Mouse (Mus musculus) left cerebral cortex, adult 8-10 months (tissue): Measurements from ENCODE around the gene Copa. TPM values are rescaled to one million over a fixed set of nuclear protein-coding genes. Genes with fewer than 3 reads are reported as not detected.

Experiments
- DNase-seq, 2 experiments: peaks; one replicate each; pipeline ENCODE4 v3.0.0; 2022; ENCODE audit warnings: low spot score in 2 of 2
- total RNA-seq, 4 experiments: library from RNA; stranded (reverse); gene quantifications; 2 replicates each; pipeline ENCODE4 v1.2.4; 2022

Gene Copa
- total RNA-seq, 4 experiments from 2014 or later: 138 to 149 (median 144) TPM

- no peak for DNase-seq
These were observed 58.5 kb downstream of the Copa start for GRCm38 (mm10) chr1:172140825-172141224.

DNA sequence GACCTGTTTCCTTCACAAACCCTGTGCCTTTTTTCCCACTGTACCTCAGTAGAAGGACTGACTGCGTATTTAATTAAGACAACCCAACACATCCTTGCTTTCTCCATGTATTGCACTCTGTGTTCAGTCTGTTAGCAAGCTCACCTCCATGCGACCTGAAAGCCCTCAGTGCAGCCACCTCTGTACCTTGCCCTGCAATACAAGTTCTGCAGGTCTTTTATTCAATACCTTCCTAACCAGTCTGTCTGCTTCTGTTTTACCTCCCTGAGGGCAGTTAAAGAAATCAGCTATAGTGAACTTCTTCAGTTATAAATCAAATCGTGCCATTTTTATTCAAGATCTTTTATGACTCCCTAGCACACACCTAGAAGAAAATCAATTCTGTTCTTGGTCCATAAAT is 59.2 kb downstream of the Copa start:
- no peak for DNase-seq

- peak in 1 of 2 experiments; percentile 47 for DNase-seq
These were observed 61.2 kb downstream of the Copa start for GRCm38 (mm10) chr1:172143570-172143969.

GRCm38 (mm10) chr1:172147835-172148278 is 65.5 kb downstream of the Copa start, which contains the start of gene Dcaf8:
Gene Dcaf8, plus strand, starts transcription at chr1:172148084.
- peak; percentile 91 to 94 for DNase-seq

DNA sequence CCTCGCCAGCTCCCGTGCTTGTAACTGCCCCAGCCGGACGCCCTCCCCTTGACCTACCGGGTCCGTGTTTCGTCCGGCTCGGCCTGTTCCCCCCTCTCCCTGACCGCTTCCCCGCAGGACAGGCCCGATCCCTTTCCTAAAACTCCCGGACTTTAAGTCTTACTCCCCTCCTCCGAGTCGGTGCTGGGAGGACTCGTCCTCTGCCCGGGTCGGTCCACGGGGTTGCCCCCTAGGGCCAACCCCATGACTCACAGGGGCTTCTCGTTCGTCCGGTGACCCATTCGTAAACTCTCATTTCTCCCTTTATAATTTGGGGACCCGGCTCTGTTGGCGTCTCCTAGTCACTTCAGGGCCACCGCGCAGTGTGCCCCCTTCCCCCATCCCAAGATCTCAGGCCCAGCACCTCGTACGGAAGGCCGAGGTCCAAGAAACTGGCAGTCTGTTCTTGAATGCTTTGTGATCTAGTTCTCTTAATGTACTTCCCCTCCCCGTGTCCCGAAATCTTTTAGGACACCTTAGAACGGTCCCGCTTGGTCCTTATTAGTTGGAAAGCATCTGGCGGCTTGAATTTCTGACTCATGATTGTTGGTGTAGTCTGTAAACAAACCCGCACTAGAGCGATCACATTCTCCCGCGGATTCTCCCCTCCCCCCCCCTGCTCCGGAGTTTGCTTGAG is 66.1 kb downstream of the Copa start:
- peak; percentile 24 to 25 for DNase-seq

DNA sequence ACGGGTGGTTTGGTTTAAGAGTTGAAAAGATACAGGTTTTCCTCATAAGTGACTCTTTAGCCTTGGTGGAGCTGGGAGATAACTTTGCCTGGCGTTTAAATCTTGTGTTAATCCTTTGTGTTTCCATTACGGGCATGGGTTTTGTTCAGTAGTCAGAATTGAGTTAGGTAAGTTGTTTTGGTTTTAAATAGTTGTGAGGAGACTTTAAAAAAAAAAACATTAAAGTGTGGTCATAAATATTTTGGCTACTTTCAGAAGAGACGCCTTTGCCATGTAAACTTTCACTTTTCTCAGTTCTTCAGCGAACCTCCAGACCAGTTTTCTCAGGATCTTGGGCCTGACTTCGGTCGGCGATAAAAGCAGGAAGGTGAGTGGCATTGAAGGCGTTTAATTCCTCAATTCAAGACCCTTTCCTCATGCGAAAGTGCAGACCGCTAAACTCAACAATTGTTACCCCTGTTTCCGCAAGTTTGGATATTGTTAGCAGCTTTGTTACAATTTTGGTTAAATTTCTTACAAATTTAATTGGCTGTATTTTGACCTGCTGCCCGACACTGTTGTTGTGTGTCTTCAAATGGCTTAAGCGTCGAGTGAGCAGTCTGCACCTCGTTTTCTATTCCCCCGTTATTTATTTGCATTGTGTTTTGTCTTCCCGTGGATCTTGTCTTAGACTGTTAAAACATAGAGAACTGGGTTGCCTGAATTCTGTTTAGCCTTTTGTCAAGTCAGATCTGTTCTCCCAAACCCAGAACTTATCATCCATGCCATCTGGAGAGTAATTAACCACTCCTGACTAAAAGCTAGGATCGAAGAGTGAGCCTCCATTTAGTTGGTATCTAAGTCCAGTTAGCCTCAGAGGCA is 66.9 kb downstream of the Copa start:
- no peak for DNase-seq

- no peak for DNase-seq
These were observed 72.2 kb downstream of the Copa start for GRCm38 (mm10) chr1:172154536-172154935.

DNA sequence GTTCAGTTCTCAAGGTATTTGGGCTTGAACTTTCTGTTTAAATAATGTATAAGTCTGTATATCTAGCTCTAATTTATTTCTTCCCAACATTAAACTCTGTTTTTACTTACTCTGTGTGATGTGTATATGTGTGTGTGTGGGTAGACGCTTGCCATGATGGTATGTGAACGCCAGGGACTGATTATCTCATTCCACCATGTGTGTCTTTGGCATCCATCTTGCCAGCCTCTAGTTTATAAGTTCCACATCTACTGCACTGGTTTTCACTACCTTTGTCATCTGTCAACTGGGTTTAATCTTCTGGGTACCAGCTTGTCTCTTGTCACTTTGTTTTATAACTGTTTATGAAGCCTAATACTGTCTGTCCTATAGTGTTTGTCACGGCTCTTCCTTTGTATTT is 73.2 kb downstream of the Copa start:
- DNase-seq: no peak

DNA sequence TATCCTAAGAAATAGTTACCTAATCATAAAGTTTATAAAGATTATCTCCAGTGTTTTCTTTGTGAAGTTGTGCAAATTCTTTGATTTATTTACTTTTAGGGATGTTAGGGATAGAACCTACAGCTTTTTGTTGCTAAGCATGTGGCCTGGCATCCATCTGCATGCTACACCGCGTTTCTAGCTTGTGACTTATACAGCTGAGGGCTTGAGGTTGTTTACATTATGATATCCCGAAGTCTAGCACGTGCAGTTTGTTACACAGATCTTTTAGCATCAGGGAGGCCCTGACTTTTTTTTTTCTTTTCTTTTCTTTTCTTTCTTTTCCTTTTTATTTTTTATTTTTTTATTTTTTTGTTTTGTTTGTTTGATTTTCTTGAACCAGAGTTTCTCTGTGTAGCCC is 77.6 kb downstream of the Copa start:
- DNase-seq: no peak

DNA sequence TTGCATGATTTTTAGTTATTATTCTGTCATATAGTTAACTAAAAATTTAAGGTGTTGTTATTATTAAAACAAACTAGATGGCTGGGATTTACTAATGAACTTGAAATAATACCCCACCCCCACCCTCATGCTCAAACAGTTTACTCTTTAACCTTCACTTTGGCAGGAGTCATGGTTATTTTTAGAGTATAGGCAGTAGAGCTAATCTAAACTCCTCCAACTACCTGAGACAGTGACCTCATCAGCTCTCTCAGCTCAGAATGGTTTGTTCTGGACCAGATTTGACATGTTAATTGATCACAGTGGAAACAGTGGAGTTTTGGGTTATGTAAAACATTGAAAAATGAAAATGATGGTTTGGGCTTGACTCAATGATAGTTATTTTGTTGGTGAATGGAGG is 78.2 kb downstream of the Copa start:
- DNase-seq: no peak

DNA sequence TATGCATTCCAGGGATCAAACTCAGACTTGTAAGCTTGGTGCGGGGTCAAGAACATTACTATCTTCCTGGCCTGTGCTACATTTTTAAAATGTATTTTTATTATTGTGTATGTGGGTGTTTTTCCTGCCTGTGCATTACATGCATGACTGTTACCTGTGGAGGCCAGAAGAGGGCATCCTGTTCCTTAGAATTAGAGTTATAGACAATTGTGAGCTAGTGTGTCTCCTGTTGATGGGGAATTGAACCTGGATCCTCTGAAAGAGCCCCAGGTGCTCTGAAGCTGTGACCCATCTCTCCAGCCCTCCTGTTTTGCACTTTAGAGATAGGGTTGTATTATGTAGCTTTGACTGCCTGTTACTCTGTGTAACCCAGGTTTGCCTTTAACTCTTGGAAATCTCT is 79.7 kb downstream of the Copa start:
- DNase-seq: peak in 1 of 2 experiments; percentile 33

- DNase-seq: no peak
These were observed 80.6 kb downstream of the Copa start for GRCm38 (mm10) chr1:172162959-172163358.

GRCm38 (mm10) chr1:172167911-172168310 is 85.6 kb downstream of the Copa start:
- DNase-seq: no peak

DNA sequence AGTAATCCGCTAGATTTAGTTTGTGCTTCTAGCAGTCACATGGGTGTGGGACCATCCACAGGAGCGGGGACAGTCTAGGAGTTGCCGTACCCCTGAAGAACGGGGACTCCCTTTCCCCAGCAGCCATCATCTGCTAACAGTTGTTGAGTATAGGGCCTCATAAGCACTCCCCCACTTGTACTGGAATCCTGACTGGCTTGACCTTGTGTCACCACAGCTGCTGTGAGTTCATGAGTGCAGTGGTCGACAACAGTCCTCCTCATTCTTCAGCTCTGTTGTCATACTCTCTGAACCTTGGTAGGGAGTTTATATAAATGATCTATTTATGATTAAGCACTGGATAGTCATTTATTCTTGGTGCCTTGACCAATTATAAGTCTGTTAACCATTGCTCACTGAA is 87.5 kb downstream of the Copa start:
- no peak for DNase-seq

Other genes starting within 250 kb of the Copa start
- 10 to 100 TPM in 1 of 4 experiments, 1 to 10 TPM in 3; 2.5 to 12.7 (median 5.4) TPM for gene Cd84, start 242.8 kb upstream of the Copa start, total RNA-seq
- gene Gm10521, start 186.9 kb upstream of the Copa start, total RNA-seq: under 1 TPM in 3 of 4 experiments, not detected in 1; 0.25 to 0.37 (median 0.33) TPM
- gene Slamf6, start 165.0 kb upstream of the Copa start, total RNA-seq: 1 to 10 TPM in 1 of 4 experiments, under 1 TPM in 1, not detected in 2; 0.68 to 2.0 TPM
- gene Vangl2, start 54.1 kb upstream of the Copa start, total RNA-seq: 10 to 100 TPM; 12.9 to 17.1 (median 15.9) TPM
- under 1 TPM; 0.14 to 0.70 (median 0.24) TPM for gene Nhlh1, start 25.0 kb upstream of the Copa start, total RNA-seq
- gene Ncstn, start 266 bp downstream of the Copa start, total RNA-seq: 10 to 100 TPM; 62.4 to 69.8 (median 64.3) TPM
- 100 to 1,000 TPM in 1 of 4 experiments, 10 to 100 TPM in 3; 78.7 to 104 (median 83.8) TPM for gene Pex19, start 44.2 kb downstream of the Copa start, total RNA-seq
- 100 to 1,000 TPM; 118 to 125 (median 119) TPM for gene Dcaf8, start 65.6 kb downstream of the Copa start, total RNA-seq
- 100 to 1,000 TPM; 409 to 452 (median 428) TPM for gene Pea15a, start 124.3 kb downstream of the Copa start, total RNA-seq
- gene Casq1, start 137.3 kb downstream of the Copa start, total RNA-seq: 1 to 10 TPM in 3 of 4 experiments, under 1 TPM in 1; 0.79 to 3.1 (median 2.0) TPM
- not detected for gene Atp1a4, start 175.9 kb downstream of the Copa start, total RNA-seq
- 100 to 1,000 TPM; 256 to 294 (median 274) TPM for gene Igsf8, start 179.1 kb downstream of the Copa start, total RNA-seq
- 100 to 1,000 TPM; 623 to 677 (median 661) TPM for gene Atp1a2, start 215.5 kb downstream of the Copa start, total RNA-seq
- 100 to 1,000 TPM; 109 to 120 (median 112) TPM for gene Kcnj9, start 246.8 kb downstream of the Copa start, total RNA-seq